Mouse (Mus musculus): Measurements from ENCODE around the gene Adgrv1. TPM values are rescaled to one million over a fixed set of nuclear protein-coding genes. Genes with fewer than 3 reads are reported as not detected.

Gene Adgrv1
- 23.0 TPM for polyA plus RNA-seq (2014; fragmentation: Illumina TruSeq; extraction: RNeasy Lipid Tissue Mini Kit (QIAGEN cat#74804))

GRCm38 (mm10) chr13:81632720-81633415 is at the start of gene Adgrv1:
Adgrv1 (minus strand) TSS chr13:81633154.

GRCm38 (mm10) chr13:81657351-81658052 is 24.5 kb upstream of the Adgrv1 start, which contains the start of gene Lysmd3:
Lysmd3 (plus strand) TSS chr13:81657663.

Other genes with a start within 250 kb of the Adgrv1 start
- 159 TPM for gene Lysmd3, start 24.5 kb upstream of the Adgrv1 start, polyA plus RNA-seq (2014; fragmentation: Illumina TruSeq; extraction: RNeasy Lipid Tissue Mini Kit (QIAGEN cat#74804))
- 34.1 TPM for gene Polr3g, start 77.9 kb upstream of the Adgrv1 start, polyA plus RNA-seq (2014; fragmentation: Illumina TruSeq; extraction: RNeasy Lipid Tissue Mini Kit (QIAGEN cat#74804))
- gene Mblac2, start 78.2 kb upstream of the Adgrv1 start, polyA plus RNA-seq (2014; fragmentation: Illumina TruSeq; extraction: RNeasy Lipid Tissue Mini Kit (QIAGEN cat#74804)): 59.2 TPM
- gene Cetn3, start 149.9 kb upstream of the Adgrv1 start, polyA plus RNA-seq (2014; fragmentation: Illumina TruSeq; extraction: RNeasy Lipid Tissue Mini Kit (QIAGEN cat#74804)): 542 TPM